Mouse (Mus musculus) B cell, adult 67 days (primary cell): ENCODE measurements around the gene Wdfy3. TPM values are rescaled to one million over a fixed set of nuclear protein-coding genes. Genes with fewer than 3 reads are reported as not detected.

ENCODE experiments used
- total RNA-seq, 2 experiments: library from RNA; stranded (reverse); gene quantifications; 4 replicates each; pipeline ENCODE4 v1.2.4; 2023

Wdfy3 gene
- under 1 TPM; 0.36 to 0.49 TPM for total RNA-seq

GRCm38 (mm10) chr5:102069767-102070413 lies at the start of gene Wdfy3:
Gene Wdfy3, minus strand, starts transcription at chr5:102069921.

